Mouse (Mus musculus) ES-Bruce4 (cell line): ENCODE measurements around the gene Ccdc85c.

Source experiments
- CTCF ChIP-seq: IDR thresholded peaks from one replicate; pipeline ENCODE4 v1.8.1; 2011; ENCODE audit warnings: low read depth, low read length
- POLR2A ChIP-seq: IDR thresholded peaks from one replicate; pipeline ENCODE4 v1.8.1; 2011; ENCODE audit warnings: low read length; ENCODE audit not compliant: insufficient read depth

DNA sequence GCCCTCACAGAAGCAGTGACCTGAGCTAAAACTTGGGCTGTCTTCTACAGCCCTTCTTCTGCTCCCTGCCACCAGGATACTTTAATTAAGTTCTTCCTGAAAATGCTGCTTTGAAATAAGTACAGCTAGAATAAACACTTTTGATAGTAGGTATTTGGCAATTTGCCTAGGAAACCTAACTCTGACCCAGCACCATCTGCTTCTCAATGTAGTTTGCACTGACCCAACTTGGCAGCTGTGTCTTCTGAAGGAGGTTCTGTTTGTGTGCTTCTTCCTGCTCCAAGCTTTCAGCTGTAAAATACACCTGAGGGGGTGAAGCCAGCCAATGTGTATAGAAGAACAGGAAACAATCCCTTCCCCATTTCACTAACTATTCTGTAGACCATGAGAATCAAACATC is 103.9 kb downstream of the Ccdc85c start:
- TF ChIP-seq POLR2A = no peak
- TF ChIP-seq CTCF = no peak
